Mouse (Mus musculus): ENCODE measurements around the gene Mpig6b.

- TF ChIP-seq CTCF (IDR thresholded peaks at IDR 0.05; ENCODE audit: borderline replicate concordance, extremely low read depth, insufficient read depth, insufficient read length) = no peak
- no peak for TF ChIP-seq POLR2A (IDR thresholded peaks at IDR 0.05; ENCODE audit: borderline replicate concordance, extremely low read depth, insufficient read depth, insufficient read length, poor library complexity, severe bottlenecking)
Measured at GRCm38 (mm10) chr17:35016791-35017705, 48.9 kb downstream of the Mpig6b start.

Measured in brain, embryonic 14.5 days (tissue).